Mouse (Mus musculus): ENCODE measurements around the gene Elmo1.

DNA sequence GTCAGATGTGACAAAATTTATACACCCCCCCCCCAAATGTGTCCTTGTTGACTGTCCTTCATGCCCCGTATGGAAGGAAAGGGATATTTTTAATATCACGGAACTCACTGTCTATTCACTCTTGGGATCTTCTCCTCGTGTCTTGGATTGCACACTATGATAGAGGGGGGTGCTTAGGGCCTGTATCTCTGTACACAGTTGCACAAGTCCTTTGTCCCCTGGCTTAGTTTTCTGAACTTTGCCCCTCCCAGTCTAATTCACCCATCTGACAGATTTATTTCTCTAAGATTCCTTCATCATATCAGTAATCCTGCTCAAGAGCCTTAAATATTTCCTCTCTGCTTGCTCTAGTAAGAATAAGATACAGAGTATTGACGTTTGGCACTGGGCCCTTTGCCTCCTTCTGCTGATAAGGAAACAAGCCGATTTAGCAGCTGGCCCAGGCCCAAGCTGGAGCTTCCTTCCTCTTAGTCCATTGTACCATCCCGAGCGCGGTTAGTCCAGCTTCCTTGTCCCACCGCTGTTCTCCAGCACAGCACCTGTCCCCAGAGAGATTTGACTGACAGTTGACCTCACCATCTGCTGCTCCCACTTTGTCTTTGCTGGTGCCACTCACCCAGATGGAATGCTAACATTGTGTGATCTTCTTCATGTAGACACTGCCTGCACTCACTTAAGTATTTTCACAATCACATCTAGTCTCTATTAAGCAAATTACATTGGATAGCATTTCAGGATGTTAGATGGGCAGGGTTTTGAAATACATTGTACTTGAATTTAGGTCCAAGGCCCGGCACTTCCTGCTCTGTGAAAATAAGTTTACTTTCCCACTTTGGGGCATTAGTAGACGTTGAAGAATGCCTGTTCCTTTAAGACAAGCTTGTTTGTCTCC is 141.7 kb downstream of the Elmo1 start:
- TF ChIP-seq CHD2 (IDR thresholded peaks at IDR 0.05; ENCODE audit: low read length) (no peak), UBTF (IDR thresholded peaks at IDR 0.05; ENCODE audit: borderline replicate concordance, insufficient read depth, low read depth, low read length) (no peak), ZMIZ1 (IDR thresholded peaks at IDR 0.05; ENCODE audit: low read depth, low read length) (no peak), EP300 (IDR thresholded peaks at IDR 0.05; ENCODE audit: low read depth in 1 of 2, low read length in 2 of 2) (0 out of 4 replicates have a peak, but pooled peaks of 1 of the 2 experiments have one; percentile 18), E2F4 (IDR thresholded peaks at IDR 0.05; ENCODE audit: borderline replicate concordance, low read depth, low read length) (no peak), CTCF (IDR thresholded peaks at IDR 0.05 in 2 of 3, conservative IDR thresholded peaks at IDR 0.05 in 1 of 3; ENCODE audit: control insufficient read depth in 1 of 3, insufficient read depth in 1 of 3, low read depth in 2 of 3, low read length in 3 of 3, poor library complexity in 1 of 3, severe bottlenecking in 1 of 3) (no peak), BHLHE40 (IDR thresholded peaks at IDR 0.05; ENCODE audit: borderline replicate concordance, low read depth, low read length) (no peak), NRF1 (IDR thresholded peaks at IDR 0.05; ENCODE audit: insufficient read depth, low read depth, low read length, poor library complexity, severe bottlenecking) (no peak), ZC3H11A (IDR thresholded peaks at IDR 0.05; ENCODE audit: low read depth, low read length) (no peak), MXI1 (IDR thresholded peaks at IDR 0.05; ENCODE audit: low read depth, low read length) (no peak; the same call in 1 of the 2 replicates), TBP (IDR thresholded peaks at IDR 0.05; ENCODE audit: low read depth, low read length) (no peak), POLR2A (IDR thresholded peaks at IDR 0.05; ENCODE audit: control insufficient read depth in 1 of 2, insufficient read depth in 1 of 2, low read depth in 1 of 2, low read length in 2 of 2, poor library complexity in 1 of 2) (no peak), RAD21 (IDR thresholded peaks at IDR 0.05; ENCODE audit: low read depth, low read length) (no peak), USF2 (IDR thresholded peaks at IDR 0.05; ENCODE audit: borderline replicate concordance in 1 of 2, insufficient read depth in 1 of 2, low read depth in 1 of 2, low read length in 2 of 2) (no peak)
